In genomic region chr16:23270913-23271253, GRCm38 (mm10) we compare ENCODE assay signal across 10 mouse cellular contexts. TPM values are rescaled to one million over a fixed set of nuclear protein-coding genes. Genes with fewer than 3 reads are reported as not detected.
DNase-seq lines count a peak whose midpoint lies in the region; ATAC-seq and TF ChIP-seq lines count a peak whose summit lies in the region.
"Had no signal": no experiment of that assay in that cellular context is flagged by ENCODE, and none has a peak within 500 bp of the region (broad histone marks: within the 10 kb centered on the region; RNA-seq: fewer than 3 reads in every experiment).

No protein-coding gene starts in this region.

- H3K4me1 ChIP-seq in kidney, postnatal 0 days (replicated peaks; ENCODE audit: insufficient read depth, low read length), result peaks cover 29% of the 10 kb centered on the region
- peaks cover 10% of the 10 kb centered on the region for H3K4me1 ChIP-seq in embryonic facial prominence, embryonic 11.5 days (ENCODE audit: control insufficient read depth, insufficient read depth, low read length)
- peaks cover 22% of the 10 kb centered on the region for H3K4me1 ChIP-seq in hindbrain, embryonic 15.5 days (replicated peaks)
- H3K4me1 ChIP-seq in midbrain, postnatal 0 days (ENCODE audit: insufficient read depth, low read length), result peaks cover 3% of the 10 kb centered on the region; the same call in 1 of the 2 replicates

- no peaks in the 10 kb centered on the region for H3K27me3 ChIP-seq in kidney, postnatal 0 days (ENCODE audit: insufficient read depth, low read length)
- H3K27me3 ChIP-seq in embryonic facial prominence, embryonic 11.5 days (ENCODE audit: control insufficient read depth, insufficient read depth, low read length), result no peaks in the 10 kb centered on the region
- H3K27me3 ChIP-seq in hindbrain, embryonic 15.5 days, result no peaks in the 10 kb centered on the region
- no peaks in the 10 kb centered on the region for H3K27me3 ChIP-seq in midbrain, postnatal 0 days (ENCODE audit: insufficient read depth, low read length)

- 12% methylated on average over 2 of the region's 3 CpGs for WGBS in kidney, postnatal 0 days
- 0% methylated on average over 3 of the region's 3 CpGs for WGBS in embryonic facial prominence, embryonic 11.5 days
- 0% methylated on average over 3 of the region's 3 CpGs for WGBS in hindbrain, embryonic 15.5 days
- WGBS in midbrain, postnatal 0 days, result 13% methylated on average over 2 of the region's 3 CpGs

- H3K36me3 ChIP-seq in kidney, postnatal 0 days (ENCODE audit: insufficient read depth, low read length), result no peaks in the 10 kb centered on the region
- H3K36me3 ChIP-seq in embryonic facial prominence, embryonic 11.5 days (replicated peaks; ENCODE audit: control insufficient read depth, insufficient read depth, low read depth, low read length), result no peaks in the 10 kb centered on the region
- H3K36me3 ChIP-seq in hindbrain, embryonic 15.5 days, result no peaks in the 10 kb centered on the region
- no peaks in the 10 kb centered on the region for H3K36me3 ChIP-seq in midbrain, postnatal 0 days (ENCODE audit: insufficient read depth, low read length)

- H3K9me3 ChIP-seq in kidney, postnatal 0 days (replicated peaks; ENCODE audit: low read length), result no peaks in the 10 kb centered on the region
- H3K9me3 ChIP-seq in embryonic facial prominence, embryonic 11.5 days (replicated peaks; ENCODE audit: control insufficient read depth, low read length), result no peaks in the 10 kb centered on the region
- no peaks in the 10 kb centered on the region for H3K9me3 ChIP-seq in hindbrain, embryonic 15.5 days
- no peaks in the 10 kb centered on the region for H3K9me3 ChIP-seq in midbrain, postnatal 0 days (ENCODE audit: low read length)

- peak; percentile 3; the same call in 1 of the 2 replicates for ATAC-seq in kidney, postnatal 0 days (replicated peaks; ENCODE audit: low FRiP score, low read depth)
- peak; percentile 70 for ATAC-seq in embryonic facial prominence, embryonic 11.5 days (replicated peaks; ENCODE audit: insufficient number of reproducible peaks, low FRiP score, low TSS enrichment, low read depth)
- 0 out of 2 replicates have a peak, but pooled peaks have one; percentile 27 for ATAC-seq in hindbrain, embryonic 15.5 days (ENCODE audit: low FRiP score, low read depth)
- peak; percentile 39 for ATAC-seq in midbrain, postnatal 0 days (ENCODE audit: low FRiP score)
- ATAC-seq: liver, postnatal 0 days had no signal

- no peak for TF ChIP-seq CTCF in kidney, postnatal 0 days (IDR thresholded peaks at IDR 0.05; ENCODE audit: low read depth)
- no peak for TF ChIP-seq CTCF in midbrain, postnatal 0 days (IDR thresholded peaks at IDR 0.05)

- DNase-seq in kidney, postnatal 0 days (ENCODE audit: low spot score), result no peak
- no peak for DNase-seq in kidney, adult 8-10 months
- DNase-seq in embryonic facial prominence, embryonic 11.5 days (ENCODE audit: low spot score), result no peak
- DNase-seq in midbrain, postnatal 0 days (ENCODE audit: low spot score), result no peak
- no peak for DNase-seq in urinary bladder, adult 18-20 months (ENCODE audit: low spot score in 2 of 2)
- no peak for DNase-seq in yolk sac, embryonic 10.5 days (ENCODE audit: low spot score)
- DNase-seq in layer of hippocampus, postnatal 25 days (ENCODE audit: extremely low spot score in 1 of 2, low spot score in 1 of 2), result no peak
- DNase-seq: heart, adult 2 months; liver, postnatal 0 days had no signal

- H3K9ac ChIP-seq in kidney, postnatal 0 days (ENCODE audit: low read depth, low read length), result no peak overlapping the region
- no peak overlapping the region for H3K9ac ChIP-seq in embryonic facial prominence, embryonic 11.5 days (replicated peaks; ENCODE audit: low read length)
- H3K9ac ChIP-seq in hindbrain, embryonic 15.5 days, result no peak overlapping the region
- H3K9ac ChIP-seq in midbrain, postnatal 0 days (replicated peaks; ENCODE audit: low read length, poor library complexity, severe bottlenecking), result no peak overlapping the region
- H3K9ac ChIP-seq: liver, postnatal 0 days had no signal

- H3K27ac ChIP-seq in kidney, postnatal 0 days, result no peak overlapping the region
- peak overlapping the region; percentile 28; the same call in 1 of the 2 replicates for H3K27ac ChIP-seq in embryonic facial prominence, embryonic 11.5 days (replicated peaks; ENCODE audit: low read depth, low read length)
- H3K27ac ChIP-seq in hindbrain, embryonic 15.5 days (replicated peaks), result 0 out of 2 replicates have a peak overlapping the region, but pooled peaks have one; percentile 34
- no peak overlapping the region for H3K27ac ChIP-seq in midbrain, postnatal 0 days (ENCODE audit: low read depth, low read length)
- H3K27ac ChIP-seq: heart, adult 2 months had no signal

- H3K4me2 ChIP-seq in kidney, postnatal 0 days (ENCODE audit: low read length), result no peak overlapping the region
- no peak overlapping the region for H3K4me2 ChIP-seq in embryonic facial prominence, embryonic 11.5 days (ENCODE audit: low read depth, low read length)
- H3K4me2 ChIP-seq in hindbrain, embryonic 15.5 days, result no peak overlapping the region
- H3K4me2 ChIP-seq in midbrain, postnatal 0 days (ENCODE audit: low read depth, low read length, poor library complexity, severe bottlenecking), result no peak overlapping the region

- H3K4me3 ChIP-seq in kidney, postnatal 0 days (replicated peaks; ENCODE audit: low read depth, low read length), result no peak overlapping the region
- no peak overlapping the region for H3K4me3 ChIP-seq in embryonic facial prominence, embryonic 11.5 days (ENCODE audit: low read depth, low read length)
- H3K4me3 ChIP-seq in hindbrain, embryonic 15.5 days, result no peak overlapping the region
- no peak overlapping the region for H3K4me3 ChIP-seq in midbrain, postnatal 0 days (ENCODE audit: low read depth, low read length)
- H3K4me3 ChIP-seq: heart, adult 2 months had no signal

RNA-seq across cellular contexts. Expression of gene St6gal1, which starts 46.3 kb away (rescaled TPM):
- 24.5 and 28.6 TPM in 2 replicates for polyA plus RNA-seq in kidney, postnatal 0 days (2015; fragmentation: Nextera tagmentation; extraction: Ambion mirVana)
- 34.9 and 36.6 TPM in 2 replicates for polyA plus RNA-seq in embryonic facial prominence, embryonic 11.5 days (2014; fragmentation: Nextera tagmentation; extraction: Ambion mirVana)
- 24.6 and 27.8 TPM in 2 replicates for polyA plus RNA-seq in hindbrain, embryonic 15.5 days (2015; fragmentation: Nextera tagmentation; extraction: Ambion mirVana)
- total RNA-seq in midbrain, postnatal 0 days (2014; rRNA removed), result 17.7 and 20.6 TPM in 2 replicates
- 8.5 and 12.0 TPM in 2 replicates for polyA plus RNA-seq in midbrain, postnatal 0 days (2015; fragmentation: Nextera tagmentation; extraction: Ambion mirVana)
- total RNA-seq in layer of hippocampus, postnatal 25 days (2021), result 10 to 100 TPM; 13.2 to 15.2 TPM

Comparison
In these comparisons a context has a peak if more than half of its experiments do, and no peak if none do; other contexts are left out.
1. ATAC-seq: peak in every context shown above with its lines; median percentile 70 in embryonic facial prominence, embryonic 11.5 days; 39 in midbrain, postnatal 0 days; 27 in hindbrain, embryonic 15.5 days; 3 in kidney, postnatal 0 days.
2. H3K27ac ChIP-seq: peak in embryonic facial prominence, embryonic 11.5 days (single experiment) and hindbrain, embryonic 15.5 days (single experiment); none in kidney, postnatal 0 days (single experiment) and midbrain, postnatal 0 days (single experiment).